9 mouse cellular contexts compared by ENCODE assay signal in genomic region chr13:93897943-93898826, GRCm38 (mm10).
DNase-seq lines count a peak whose midpoint lies in the region; ATAC-seq and TF ChIP-seq lines count a peak whose summit lies in the region.
"Had no signal": no experiment of that assay in that cellular context is flagged by ENCODE, and none has a peak within 500 bp of the region (broad histone marks: within the 10 kb centered on the region; RNA-seq: fewer than 3 reads in every experiment).

No protein-coding gene starts in this region.

- WGBS in heart, embryonic 15.5 days = 46% methylated on average over 13 of the region's 13 CpGs
- 19% methylated on average over 13 of the region's 13 CpGs for WGBS in embryonic facial prominence, embryonic 12.5 days
- WGBS in limb, embryonic 14.5 days = 18% methylated on average over 13 of the region's 13 CpGs
- 80% methylated on average over 13 of the region's 13 CpGs for WGBS in midbrain, embryonic 11.5 days
- WGBS in neural tube, embryonic 15.5 days = 67% methylated on average over 13 of the region's 13 CpGs

- no peaks in the 10 kb centered on the region for H3K9me3 ChIP-seq in heart, embryonic 15.5 days (replicated peaks)
- H3K9me3 ChIP-seq in embryonic facial prominence, embryonic 12.5 days = no peaks in the 10 kb centered on the region
- no peaks in the 10 kb centered on the region for H3K9me3 ChIP-seq in limb, embryonic 14.5 days (ENCODE audit: control insufficient read depth, low read length)
- no peaks in the 10 kb centered on the region for H3K9me3 ChIP-seq in midbrain, embryonic 11.5 days (ENCODE audit: control insufficient read depth, low read length)
- no peaks in the 10 kb centered on the region for H3K9me3 ChIP-seq in neural tube, embryonic 15.5 days (replicated peaks)

- no peaks in the 10 kb centered on the region for H3K36me3 ChIP-seq in heart, embryonic 15.5 days
- H3K36me3 ChIP-seq in embryonic facial prominence, embryonic 12.5 days = no peaks in the 10 kb centered on the region
- no peaks in the 10 kb centered on the region for H3K36me3 ChIP-seq in limb, embryonic 14.5 days (ENCODE audit: control insufficient read depth, insufficient read depth, low read length)
- no peaks in the 10 kb centered on the region for H3K36me3 ChIP-seq in midbrain, embryonic 11.5 days (ENCODE audit: control insufficient read depth, insufficient read depth, low read length)
- H3K36me3 ChIP-seq in neural tube, embryonic 15.5 days = no peaks in the 10 kb centered on the region

- no peak for TF ChIP-seq POLR2A in limb, embryonic 14.5 days (IDR thresholded peaks at IDR 0.05; ENCODE audit: borderline replicate concordance, extremely low read depth, insufficient read depth, insufficient read length)

- peak overlapping the region; percentile 25 for H3K4me2 ChIP-seq in heart, embryonic 15.5 days
- peak overlapping the region; percentile 30 for H3K4me2 ChIP-seq in embryonic facial prominence, embryonic 12.5 days (replicated peaks)
- H3K4me2 ChIP-seq in limb, embryonic 14.5 days (replicated peaks; ENCODE audit: low read depth, low read length, severe bottlenecking) = peak overlapping the region; percentile 29
- no peak overlapping the region for H3K4me2 ChIP-seq in midbrain, embryonic 11.5 days
- H3K4me2 ChIP-seq in neural tube, embryonic 15.5 days = no peak overlapping the region

- ATAC-seq in heart, embryonic 15.5 days (replicated peaks; ENCODE audit: insufficient number of reproducible peaks, insufficient read depth, low FRiP score, low read depth) = no peak
- ATAC-seq in embryonic facial prominence, embryonic 12.5 days (ENCODE audit: insufficient number of reproducible peaks, insufficient read depth, low FRiP score, low TSS enrichment) = peak; percentile 56; the same call in 1 of the 2 replicates
- ATAC-seq in limb, embryonic 14.5 days (ENCODE audit: low FRiP score, low read depth) = peak; percentile 30; the same call in 1 of the 2 replicates
- no peak for ATAC-seq in midbrain, embryonic 11.5 days (ENCODE audit: low FRiP score)
- no peak for ATAC-seq in neural tube, embryonic 15.5 days (ENCODE audit: low FRiP score)
- ATAC-seq: Patski had no signal

- no peak for DNase-seq in heart, adult 8-10 months (ENCODE audit: low spot score)
- DNase-seq in NIH3T3 (ENCODE audit: low read depth) = peak; percentile 67
- peak; percentile 19 for DNase-seq in limb, embryonic 14.5 days (ENCODE audit: low spot score)
- DNase-seq in midbrain, embryonic 11.5 days (ENCODE audit: low spot score, missing footprints) = no peak
- DNase-seq in layer of hippocampus, adult 9-11 months = no peak

- peaks cover 10% of the 10 kb centered on the region; the same call in 1 of the 2 replicates for H3K4me1 ChIP-seq in heart, embryonic 15.5 days (replicated peaks)
- H3K4me1 ChIP-seq in embryonic facial prominence, embryonic 12.5 days = peaks cover 11% of the 10 kb centered on the region; the same call in 1 of the 2 replicates
- peaks cover 17% of the 10 kb centered on the region for H3K4me1 ChIP-seq in limb, embryonic 14.5 days (ENCODE audit: control insufficient read depth, insufficient read depth, low read length)
- H3K4me1 ChIP-seq in midbrain, embryonic 11.5 days (ENCODE audit: control insufficient read depth, insufficient read depth, low read length) = no peaks in the 10 kb centered on the region
- H3K4me1 ChIP-seq in neural tube, embryonic 15.5 days = no peaks in the 10 kb centered on the region

- no peaks in the 10 kb centered on the region for H3K27me3 ChIP-seq in heart, embryonic 15.5 days
- H3K27me3 ChIP-seq in embryonic facial prominence, embryonic 12.5 days = no peaks in the 10 kb centered on the region
- H3K27me3 ChIP-seq in limb, embryonic 14.5 days (ENCODE audit: control insufficient read depth, insufficient read depth, low read length) = no peaks in the 10 kb centered on the region
- no peaks in the 10 kb centered on the region for H3K27me3 ChIP-seq in midbrain, embryonic 11.5 days (ENCODE audit: control insufficient read depth, insufficient read depth, low read length)
- no peaks in the 10 kb centered on the region for H3K27me3 ChIP-seq in neural tube, embryonic 15.5 days (replicated peaks)
- H3K27me3 ChIP-seq: Patski had no signal

- 0 out of 2 replicates have a peak overlapping the region, but pooled peaks have one; percentile 10 for H3K4me3 ChIP-seq in heart, embryonic 15.5 days
- no peak overlapping the region for H3K4me3 ChIP-seq in embryonic facial prominence, embryonic 12.5 days
- no peak overlapping the region for H3K4me3 ChIP-seq in limb, embryonic 14.5 days (replicated peaks; ENCODE audit: low read length)
- no peak overlapping the region for H3K4me3 ChIP-seq in midbrain, embryonic 11.5 days (ENCODE audit: low read depth, low read length)
- no peak overlapping the region for H3K4me3 ChIP-seq in neural tube, embryonic 15.5 days (replicated peaks)

- H3K27ac ChIP-seq in heart, embryonic 15.5 days = no peak overlapping the region
- H3K27ac ChIP-seq in embryonic facial prominence, embryonic 12.5 days = peak overlapping the region; percentile 83
- H3K27ac ChIP-seq in limb, embryonic 14.5 days (replicated peaks; ENCODE audit: low read depth, low read length) = no peak overlapping the region; the same call in 1 of the 2 replicates
- no peak overlapping the region for H3K27ac ChIP-seq in midbrain, embryonic 11.5 days (ENCODE audit: low read depth, low read length)
- H3K27ac ChIP-seq in neural tube, embryonic 15.5 days (replicated peaks) = no peak overlapping the region

- H3K9ac ChIP-seq in heart, embryonic 15.5 days = no peak overlapping the region
- H3K9ac ChIP-seq in embryonic facial prominence, embryonic 12.5 days = no peak overlapping the region
- no peak overlapping the region for H3K9ac ChIP-seq in limb, embryonic 14.5 days (ENCODE audit: low read depth, low read length, severe bottlenecking)
- no peak overlapping the region for H3K9ac ChIP-seq in midbrain, embryonic 11.5 days (ENCODE audit: low read length)
- no peak overlapping the region for H3K9ac ChIP-seq in neural tube, embryonic 15.5 days (replicated peaks)

Comparison
In these comparisons a context has a peak if more than half of its experiments do, and no peak if none do; other contexts are left out.
1. ATAC-seq: peak in embryonic facial prominence, embryonic 12.5 days (single experiment) and limb, embryonic 14.5 days (single experiment); none in heart, embryonic 15.5 days (single experiment), midbrain, embryonic 11.5 days (single experiment) and neural tube, embryonic 15.5 days (single experiment).
2. H3K4me2 ChIP-seq: peak in heart, embryonic 15.5 days (single experiment), embryonic facial prominence, embryonic 12.5 days (single experiment) and limb, embryonic 14.5 days (single experiment); none in midbrain, embryonic 11.5 days (single experiment) and neural tube, embryonic 15.5 days (single experiment).
3. DNase-seq: peak in NIH3T3 (single experiment) and limb, embryonic 14.5 days (single experiment); none in heart, adult 8-10 months (single experiment), midbrain, embryonic 11.5 days (single experiment) and layer of hippocampus, adult 9-11 months (single experiment).